Mouse (Mus musculus) neural tube, embryonic 14.5 days (tissue): ENCODE data around the gene Lsm11. TPM values are rescaled to one million over a fixed set of nuclear protein-coding genes. Genes with fewer than 3 reads are reported as not detected.

Experiments
- ATAC-seq: fragments of 200-750 bp; cut with Nextera tagmentation; 2 replicates; pipeline ENCODE4 v1.8.0; 2017; ENCODE audit warnings: low read depth, mild to moderate bottlenecking, moderate TSS enrichment, moderate library complexity
- H3K27ac ChIP-seq: fragments of 300-500 bp; sonication (generic); 2 replicates; pipeline ENCODE4 v1.5.1; 2014; ENCODE audit warnings: low read depth, mild to moderate bottlenecking, control low read depth, low read length, moderate library complexity, mixed read lengths
- H3K27me3 ChIP-seq: fragments of 300-500 bp; sonication (generic); 2 replicates; pipeline ENCODE4 v1.6.1; 2014; ENCODE audit warnings: low read length; ENCODE audit not compliant: control insufficient read depth, insufficient read depth
- H3K36me3 ChIP-seq: fragments of 300-500 bp; sonication (generic); 2 replicates; pipeline ENCODE4 v1.6.1; 2014; ENCODE audit warnings: low read length, mixed read lengths; ENCODE audit not compliant: control insufficient read depth, insufficient read depth
- H3K4me1 ChIP-seq: fragments of 300-500 bp; sonication (generic); 2 replicates; pipeline ENCODE4 v1.6.1; 2014; ENCODE audit warnings: low read length; ENCODE audit not compliant: control insufficient read depth, insufficient read depth
- H3K4me2 ChIP-seq: fragments of 300-500 bp; sonication (generic); 2 replicates; pipeline ENCODE4 v1.6.1; 2014; ENCODE audit warnings: mild to moderate bottlenecking, low read depth, low read length, control low read depth
- H3K4me3 ChIP-seq: fragments of 300-500 bp; sonication (generic); 2 replicates; pipeline ENCODE4 v1.5.1; 2014; ENCODE audit warnings: low read depth, low read length, control low read depth, mixed read lengths
- H3K9ac ChIP-seq: fragments of 300-500 bp; sonication (generic); replicated peaks from 2 replicates; pipeline ENCODE4 v1.6.1; 2014; ENCODE audit warnings: low read depth, mild to moderate bottlenecking, control low read depth, low read length, mixed read lengths
- H3K9me3 ChIP-seq: fragments of 300-500 bp; sonication (generic); 2 replicates; pipeline ENCODE4 v1.6.1; 2016; ENCODE audit warnings: low read length; ENCODE audit not compliant: control insufficient read depth
- WGBS: fragments of 180-500 bp; shearing (Covaris S2); extraction: QIAGEN DNeasy Blood & Tissue Kit; methylation state at CpG from one replicate; pipeline ENCODE4 v1.1.7; 2014; 5-methylcytosine and 5-hydroxymethylcytosine counted together
- polyA plus RNA-seq: library from polyadenylated mRNA; unstranded; fragments of >200 nt; fragmentation: Nextera tagmentation; extraction: Ambion mirVana; gene quantifications from 2 replicates; pipeline ENCODE4 v1.2.1, GENCODE M21; 2014

Gene Lsm11
- polyA plus RNA-seq: 28.7 and 29.4 TPM in 2 replicates

DNA sequence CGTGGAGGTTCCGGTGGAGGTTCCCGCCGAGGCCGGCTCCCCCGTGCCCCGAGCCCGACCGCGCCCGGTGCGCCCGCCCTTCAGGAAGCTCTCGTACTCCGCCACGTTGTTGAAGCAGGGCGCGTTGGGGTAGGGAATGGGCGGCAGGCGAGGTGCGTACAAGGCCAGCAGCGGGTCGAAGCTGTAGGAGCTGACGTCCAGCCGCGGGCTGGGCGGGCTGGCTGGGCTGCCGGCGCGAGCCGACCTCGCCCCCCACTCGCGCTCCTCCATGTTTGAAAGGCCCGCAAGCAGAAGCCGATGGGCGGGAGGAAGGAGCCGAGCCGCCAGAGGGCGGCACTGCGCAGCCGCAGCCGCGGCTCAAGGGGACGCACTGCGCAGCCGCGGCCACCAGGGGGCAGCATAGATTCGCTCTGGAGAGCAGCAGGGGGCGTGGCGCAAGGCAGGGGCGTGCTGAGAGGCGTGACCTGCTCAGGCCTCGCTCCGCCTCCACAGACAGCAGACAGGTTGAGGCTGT, at the start of gene Lsm11:
Gene Lsm11 (minus strand): TSS at position 293 of the 514 bp plus-strand sequence.
- Histone ChIP-seq H3K9ac (peak within 1 kb of the TSS; percentile 82), H3K4me1 (peaks cover 9% of the 10 kb centered on the region; the same call in 1 of the 2 replicates), H3K27ac (peak within 1 kb of the TSS; percentile 78), H3K4me2 (peak within 1 kb of the TSS; percentile 74), H3K27me3 (no peaks in the 10 kb centered on the region), H3K4me3 (peak within 1 kb of the TSS; percentile 94), H3K9me3 (no peaks in the 10 kb centered on the region), H3K36me3 (no peaks in the 10 kb centered on the region)
- WGBS: under 1% methylated on average over 54 of the region's 55 CpGs
- ATAC-seq: peak; percentile 87

DNA sequence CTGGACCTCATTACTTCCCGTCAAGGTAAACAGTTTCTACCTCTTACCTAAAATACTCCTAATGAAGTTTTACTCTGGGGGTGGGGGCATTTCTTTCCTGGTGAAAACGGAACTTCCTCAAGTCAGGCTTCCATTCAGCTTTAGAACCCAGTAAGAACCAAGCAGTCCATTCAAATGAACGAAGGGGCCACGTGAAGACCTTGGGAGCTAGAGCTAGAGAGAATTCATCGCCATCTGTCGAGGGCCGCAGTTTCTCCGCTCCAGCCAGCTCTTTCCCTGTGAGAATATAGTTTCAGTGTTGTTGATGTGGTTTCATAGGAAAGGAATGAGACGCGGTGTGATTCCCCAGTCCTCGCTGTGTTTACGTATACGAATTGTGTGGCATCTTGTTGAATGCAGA, 47.4 kb upstream of the Lsm11 start:
- 49% methylated on average over 13 of the region's 13 CpGs for WGBS
- no peak for ATAC-seq
- Histone ChIP-seq H3K27ac (no peak overlapping the region), H3K36me3 (no peaks in the 10 kb centered on the region), H3K4me3 (no peak overlapping the region), H3K9ac (no peak overlapping the region), H3K4me2 (peak overlapping the region; percentile 30; the same call in 1 of the 2 replicates), H3K9me3 (no peaks in the 10 kb centered on the region), H3K4me1 (no peaks in the 10 kb centered on the region), H3K27me3 (no peaks in the 10 kb centered on the region)

DNA sequence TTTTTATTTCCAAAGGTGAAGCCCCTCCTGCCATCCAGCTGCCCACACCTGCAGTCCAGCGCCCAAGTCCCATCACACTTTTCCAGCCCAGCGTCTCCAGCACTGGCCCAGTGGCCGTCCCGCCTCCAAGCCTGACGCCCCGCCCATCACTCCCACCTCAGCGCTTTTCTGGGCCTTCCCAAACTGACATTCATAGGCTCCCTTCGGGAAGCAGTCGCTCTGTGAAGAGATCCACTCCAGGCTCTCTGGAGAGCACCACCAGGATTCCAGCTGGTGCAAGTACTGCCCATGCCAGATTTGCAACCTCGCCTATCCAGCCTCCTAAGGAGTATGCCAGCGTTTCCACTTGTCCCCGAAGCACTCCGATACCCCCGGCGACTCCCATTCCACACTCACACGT, 46.9 kb upstream of the Lsm11 start:
- no peaks in the 10 kb centered on the region for H3K4me1 ChIP-seq
- H3K36me3 ChIP-seq: no peaks in the 10 kb centered on the region
- no peak overlapping the region for H3K27ac ChIP-seq
- no peaks in the 10 kb centered on the region for H3K27me3 ChIP-seq
- no peaks in the 10 kb centered on the region for H3K9me3 ChIP-seq
- 13% methylated on average over 16 of the region's 16 CpGs for WGBS
- ATAC-seq: no peak
- H3K9ac ChIP-seq: no peak overlapping the region
- H3K4me2 ChIP-seq: peak overlapping the region; percentile 30; the same call in 1 of the 2 replicates
- no peak overlapping the region for H3K4me3 ChIP-seq

DNA sequence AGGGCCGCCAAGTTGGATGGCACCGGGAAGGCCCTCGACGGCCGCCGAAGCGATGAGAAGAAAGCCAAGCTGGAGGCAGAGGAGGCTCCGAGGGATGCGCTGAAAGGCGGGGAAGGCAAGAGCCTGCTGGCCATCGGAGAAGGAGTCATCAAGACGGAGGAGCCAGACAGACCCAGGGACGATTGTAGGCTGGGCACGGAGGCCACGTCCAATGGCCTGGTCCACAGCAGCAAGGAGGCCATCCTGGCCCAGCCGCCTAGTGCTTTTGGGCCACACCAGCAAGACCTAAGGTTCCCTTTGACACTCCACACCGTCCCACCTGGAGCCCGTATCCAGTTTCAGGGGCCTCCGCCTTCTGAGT, 36.1 kb upstream of the Lsm11 start:
- Histone ChIP-seq H3K4me2 (peak overlapping the region; percentile 76), H3K4me1 (no peaks in the 10 kb centered on the region), H3K27ac (no peak overlapping the region), H3K36me3 (no peaks in the 10 kb centered on the region), H3K27me3 (no peaks in the 10 kb centered on the region), H3K9me3 (no peaks in the 10 kb centered on the region), H3K4me3 (peak overlapping the region; percentile 56), H3K9ac (peak overlapping the region; percentile 83)
- WGBS: 38% methylated on average over 19 of the region's 19 CpGs
- peak; percentile 18; the same call in 1 of the 2 replicates for ATAC-seq

DNA sequence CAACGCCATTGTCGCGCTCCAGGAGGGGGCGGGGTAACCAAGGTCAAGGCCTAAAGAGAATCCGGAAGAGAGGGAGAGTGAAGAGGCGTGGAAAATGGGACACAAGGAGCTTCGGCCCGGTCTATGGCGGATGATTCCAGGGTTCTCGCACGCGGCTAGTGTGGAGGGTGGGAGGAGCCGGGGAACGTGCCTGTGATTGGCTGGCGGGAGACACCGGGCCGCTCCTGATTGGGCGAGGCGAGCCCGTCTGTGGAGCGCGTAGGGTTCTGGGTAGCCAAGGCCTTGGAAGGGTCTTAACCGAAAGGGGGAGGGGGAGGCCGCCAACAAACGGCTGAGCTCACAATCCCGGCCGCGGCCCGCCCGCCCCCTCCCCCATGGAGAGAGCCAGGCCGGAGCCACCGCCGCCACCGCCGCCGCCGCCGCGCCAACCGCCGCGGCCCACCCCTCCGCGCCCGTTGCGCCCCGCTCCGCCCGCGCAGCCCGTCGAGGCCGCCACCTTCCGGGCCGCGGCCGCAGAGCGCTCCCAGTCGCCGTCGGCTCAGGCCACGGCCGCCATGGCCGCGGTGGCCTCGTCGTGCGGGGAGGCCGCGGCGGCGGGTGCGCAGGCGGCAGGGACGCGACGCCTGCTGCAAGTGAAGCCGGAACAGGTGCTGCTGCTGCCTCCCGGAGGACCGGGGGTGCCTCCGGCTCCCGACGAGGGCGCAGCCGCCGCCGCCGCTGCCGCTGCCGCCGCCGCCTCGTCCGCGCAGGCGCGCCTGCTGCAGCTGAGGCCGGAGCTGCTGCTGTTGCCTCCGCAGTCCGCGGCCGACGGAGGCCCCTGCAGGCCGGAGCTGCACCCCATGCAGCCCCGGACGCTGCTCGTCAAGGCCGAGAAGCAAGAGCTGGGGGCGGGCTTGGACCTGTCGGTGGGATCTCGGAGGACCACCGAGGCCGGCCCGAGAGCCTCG, 35.5 kb upstream of the Lsm11 start, which contains the start of gene Sox30:
Gene Sox30 (plus strand): TSS at position 365 of the 947 bp plus-strand sequence.
- no peaks in the 10 kb centered on the region for H3K36me3 ChIP-seq
- 8% methylated on average over 79 of the region's 115 CpGs for WGBS
- H3K9ac ChIP-seq: peak within 1 kb of the TSS; percentile 83
- peak within 1 kb of the TSS; percentile 56 for H3K4me3 ChIP-seq
- no peaks in the 10 kb centered on the region for H3K27me3 ChIP-seq
- peak within 1 kb of the TSS; percentile 48; the same call in 1 of the 2 replicates for H3K27ac ChIP-seq
- no peaks in the 10 kb centered on the region for H3K9me3 ChIP-seq
- H3K4me1 ChIP-seq: no peaks in the 10 kb centered on the region
- peak; percentile 98 for ATAC-seq
- peak within 1 kb of the TSS; percentile 76 for H3K4me2 ChIP-seq

DNA sequence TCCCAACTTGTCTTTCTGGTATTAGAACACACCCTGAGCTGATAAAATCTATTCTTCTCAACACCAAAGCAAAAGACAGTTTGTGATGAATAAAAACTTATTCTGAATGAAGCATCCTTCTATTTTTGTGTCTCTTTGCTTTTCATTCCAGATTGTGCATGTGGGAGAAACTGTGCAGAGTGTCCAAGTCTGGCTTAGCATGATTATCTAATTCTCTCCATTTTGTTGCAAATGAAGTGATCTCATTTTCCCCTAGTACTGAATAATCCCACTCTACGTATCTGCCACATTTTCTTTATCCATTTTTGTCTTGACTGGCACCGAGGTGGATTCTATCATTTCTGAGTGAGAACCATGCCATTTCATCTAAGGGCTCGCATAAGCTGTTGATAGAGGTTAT, 31.3 kb upstream of the Lsm11 start:
- Histone ChIP-seq H3K4me1 (no peaks in the 10 kb centered on the region), H3K27ac (no peak overlapping the region), H3K36me3 (no peaks in the 10 kb centered on the region), H3K4me2 (no peak overlapping the region), H3K9ac (no peak overlapping the region), H3K4me3 (no peak overlapping the region), H3K27me3 (no peaks in the 10 kb centered on the region), H3K9me3 (no peaks in the 10 kb centered on the region)
- 89% methylated on average over 3 of the region's 3 CpGs for WGBS
- ATAC-seq: no peak

DNA sequence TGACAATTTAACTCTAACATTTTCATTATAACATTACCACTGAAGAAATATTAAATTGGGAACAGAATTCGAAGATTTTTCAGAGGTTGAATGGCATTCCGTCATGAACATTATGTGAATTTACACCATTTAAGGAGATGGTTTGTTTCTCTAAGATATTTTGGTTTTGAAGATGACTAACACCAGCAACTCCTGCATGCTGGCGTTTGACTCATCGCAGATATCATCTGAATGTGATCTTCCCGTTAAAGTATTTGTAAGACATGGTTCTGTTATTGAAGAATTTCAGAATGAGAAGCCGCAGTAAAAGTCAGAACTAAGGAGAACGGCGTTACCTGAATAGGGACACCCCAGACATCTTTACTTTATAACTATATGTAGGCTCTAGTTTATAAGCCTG, 29.7 kb upstream of the Lsm11 start:
- ATAC-seq: no peak
- 91% methylated on average over 8 of the region's 8 CpGs for WGBS
- no peaks in the 10 kb centered on the region for H3K9me3 ChIP-seq
- no peak overlapping the region for H3K4me3 ChIP-seq
- no peaks in the 10 kb centered on the region for H3K4me1 ChIP-seq
- H3K27me3 ChIP-seq: no peaks in the 10 kb centered on the region
- no peak overlapping the region for H3K9ac ChIP-seq
- no peaks in the 10 kb centered on the region for H3K36me3 ChIP-seq
- no peak overlapping the region for H3K27ac ChIP-seq
- no peak overlapping the region for H3K4me2 ChIP-seq

DNA sequence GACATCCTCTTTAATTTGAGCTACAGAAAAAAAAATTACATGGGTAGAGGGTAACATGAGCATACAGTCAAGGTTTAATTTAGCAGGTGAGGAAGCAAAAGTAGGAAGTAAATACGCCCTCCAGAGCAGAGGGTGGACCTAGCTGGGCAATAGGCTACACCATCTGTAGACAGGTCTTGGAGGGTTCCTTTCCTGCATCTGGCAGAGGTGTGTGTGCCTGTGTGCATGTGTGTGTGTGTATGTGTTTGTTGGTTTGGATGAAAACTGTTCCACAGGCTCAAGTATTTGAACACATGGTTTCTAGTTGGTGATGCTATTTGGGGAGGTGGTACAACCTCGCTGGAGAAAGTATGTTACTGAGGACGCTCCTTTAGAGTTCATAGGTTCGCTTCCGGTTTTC, 28.9 kb upstream of the Lsm11 start:
- no peak overlapping the region for H3K4me3 ChIP-seq
- H3K27me3 ChIP-seq: no peaks in the 10 kb centered on the region
- no peaks in the 10 kb centered on the region for H3K36me3 ChIP-seq
- no peak for ATAC-seq
- H3K4me2 ChIP-seq: no peak overlapping the region
- no peaks in the 10 kb centered on the region for H3K9me3 ChIP-seq
- no peak overlapping the region for H3K9ac ChIP-seq
- WGBS: 91% methylated on average over 5 of the region's 5 CpGs
- no peak overlapping the region for H3K27ac ChIP-seq
- H3K4me1 ChIP-seq: no peaks in the 10 kb centered on the region

DNA sequence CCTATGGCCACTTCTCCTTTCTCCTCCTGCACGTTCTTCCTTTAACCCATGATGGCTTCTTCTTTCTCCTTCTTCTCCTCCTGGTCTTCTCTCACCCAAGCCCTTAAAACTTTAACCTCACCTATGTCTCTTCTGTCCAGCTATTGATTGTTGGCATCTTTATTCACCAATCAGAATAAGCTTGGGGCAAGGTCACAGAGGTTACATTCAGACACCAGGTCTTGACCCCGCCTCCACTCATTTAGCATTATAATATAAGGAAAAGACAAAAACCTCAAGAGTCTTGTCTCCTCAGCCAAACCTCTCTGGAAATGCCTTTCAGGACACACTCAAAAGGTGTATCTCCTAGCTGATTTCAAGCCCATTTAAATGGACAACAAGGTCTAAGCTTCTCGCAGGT, 23.7 kb upstream of the Lsm11 start:
- no peaks in the 10 kb centered on the region for H3K4me1 ChIP-seq
- H3K27ac ChIP-seq: no peak overlapping the region
- H3K36me3 ChIP-seq: no peaks in the 10 kb centered on the region
- no peak overlapping the region for H3K4me3 ChIP-seq
- no peak for ATAC-seq
- no peak overlapping the region for H3K4me2 ChIP-seq
- H3K9ac ChIP-seq: no peak overlapping the region
- no peaks in the 10 kb centered on the region for H3K9me3 ChIP-seq
- no peaks in the 10 kb centered on the region for H3K27me3 ChIP-seq
- 93% methylated on average over 3 of the region's 3 CpGs for WGBS
